Mouse (Mus musculus) cerebellum, adult 2 months (tissue): Measurements from ENCODE around the gene Gnb1l. TPM values are rescaled to one million over a fixed set of nuclear protein-coding genes. Genes with fewer than 3 reads are reported as not detected.

Source experiments
- DNase-seq, 2 experiments: peaks; one replicate each; pipeline ENCODE4 v3.0.0; 2021
- H3K27ac ChIP-seq: fragments of 200-500 bp; 2 replicates; pipeline ENCODE4 v1.5.1; 2012; ENCODE audit warnings: low read length, control low read depth, inconsistent platforms; ENCODE audit not compliant: insufficient read depth
- H3K27me3 ChIP-seq: fragments of 200-500 bp; 2 replicates; pipeline ENCODE4 v1.6.1; 2012; ENCODE audit warnings: inconsistent platforms, mild to moderate bottlenecking, low read length, moderate library complexity; ENCODE audit not compliant: control insufficient read depth, insufficient read depth
- H3K4me1 ChIP-seq: fragments of 200-500 bp; 2 replicates; pipeline ENCODE4 v1.6.1; 2011; ENCODE audit warnings: low read length; ENCODE audit not compliant: control insufficient read depth, insufficient read depth
- H3K4me3 ChIP-seq: fragments of 200-500 bp; replicated peaks from 2 replicates; pipeline ENCODE3; 2011; ENCODE audit warnings: mild to moderate bottlenecking, low read depth, low read length, control low read depth; ENCODE audit not compliant: insufficient read depth
- CTCF ChIP-seq: fragments of 200-500 bp; IDR thresholded peaks from 2 replicates; pipeline ENCODE4 v1.5.1; 2011; ENCODE audit warnings: low read depth, mild to moderate bottlenecking, control low read depth, low read length, moderate library complexity, borderline replicate concordance; ENCODE audit not compliant: insufficient read depth
- POLR2A ChIP-seq: fragments of 200-500 bp; IDR thresholded peaks from 2 replicates; pipeline ENCODE4 v1.6.1; 2011; ENCODE audit warnings: low read length, control low read depth, borderline replicate concordance; ENCODE audit not compliant: insufficient read depth
- WGBS: fragments of 180-500 bp; shearing (Covaris S2); methylation state at CpG from one replicate; pipeline ENCODE4 v1.1.7; 2018; 5-methylcytosine and 5-hydroxymethylcytosine counted together
- polyA plus RNA-seq: library from polyadenylated mRNA; depleted of rRNA; stranded (reverse); fragments of >200 nt; gene quantifications from 2 replicates; pipeline ENCODE4 v1.2.3, GENCODE M21; 2012

Gnb1l gene
- polyA plus RNA-seq, 1 experiment: 8.2 TPM

GRCm38 (mm10) chr16:18577599-18578160 is 79.2 kb downstream of the Gnb1l start:
- H3K27ac ChIP-seq: no peak overlapping the region
- H3K27me3 ChIP-seq: peaks cover 4% of the 10 kb centered on the region; the same call in 1 of the 2 replicates
- DNase-seq: no peak
- H3K4me1 ChIP-seq: peaks cover 4% of the 10 kb centered on the region; the same call in 1 of the 2 replicates
- no peak overlapping the region for H3K4me3 ChIP-seq
- no peak for TF ChIP-seq POLR2A
- no peak for TF ChIP-seq CTCF
- WGBS: 49% methylated on average over 5 of the region's 5 CpGs

- no peak overlapping the region for H3K4me3 ChIP-seq
- no peak for TF ChIP-seq CTCF
- TF ChIP-seq POLR2A: no peak
- DNase-seq: no peak
- no peaks in the 10 kb centered on the region for H3K4me1 ChIP-seq
- H3K27me3 ChIP-seq: peaks cover 4% of the 10 kb centered on the region; the same call in 1 of the 2 replicates
- WGBS: 49% methylated on average over 2 of the region's 2 CpGs
- no peak overlapping the region for H3K27ac ChIP-seq
These were observed 81.9 kb downstream of the Gnb1l start for GRCm38 (mm10) chr16:18580389-18580788.

GRCm38 (mm10) chr16:18581050-18581622 is 82.6 kb downstream of the Gnb1l start:
- H3K4me3 ChIP-seq: no peak overlapping the region
- no peak for TF ChIP-seq POLR2A
- TF ChIP-seq CTCF: no peak
- DNase-seq: no peak
- H3K4me1 ChIP-seq: no peaks in the 10 kb centered on the region
- 10% methylated on average over 21 of the region's 21 CpGs for WGBS
- no peak overlapping the region for H3K27ac ChIP-seq
- H3K27me3 ChIP-seq: peaks cover 6% of the 10 kb centered on the region; the same call in 1 of the 2 replicates

- H3K27ac ChIP-seq: no peak overlapping the region
- no peak for TF ChIP-seq CTCF
- TF ChIP-seq POLR2A: no peak
- peak overlapping the region; percentile 20 for H3K4me3 ChIP-seq
- no peak for DNase-seq
- no peaks in the 10 kb centered on the region for H3K4me1 ChIP-seq
- WGBS: 1% methylated on average over 64 of the region's 66 CpGs
- H3K27me3 ChIP-seq: peaks cover 7% of the 10 kb centered on the region; the same call in 1 of the 2 replicates
These were observed 83.2 kb downstream of the Gnb1l start for GRCm38 (mm10) chr16:18581623-18582205.

- no peak for DNase-seq
- 3% methylated on average over 65 of the region's 67 CpGs for WGBS
- H3K4me1 ChIP-seq: no peaks in the 10 kb centered on the region
- H3K27me3 ChIP-seq: peaks cover 8% of the 10 kb centered on the region; the same call in 1 of the 2 replicates
- H3K4me3 ChIP-seq: no peak overlapping the region
- TF ChIP-seq POLR2A: no peak
- TF ChIP-seq CTCF: no peak
- no peak overlapping the region for H3K27ac ChIP-seq
These were observed 84.1 kb downstream of the Gnb1l start for GRCm38 (mm10) chr16:18582426-18583148.

GRCm38 (mm10) chr16:18583169-18583568 is 84.7 kb downstream of the Gnb1l start:
- TF ChIP-seq POLR2A: no peak
- no peak for TF ChIP-seq CTCF
- WGBS: 47% methylated on average over 10 of the region's 10 CpGs
- Histone ChIP-seq H3K27ac (no peak overlapping the region), H3K4me3 (no peak overlapping the region), H3K27me3 (peaks cover 8% of the 10 kb centered on the region; the same call in 1 of the 2 replicates), H3K4me1 (no peaks in the 10 kb centered on the region)
- DNase-seq: no peak

- WGBS: 48% methylated on average over 10 of the region's 10 CpGs
- peaks cover 10% of the 10 kb centered on the region; the same call in 1 of the 2 replicates for H3K27me3 ChIP-seq
- no peak overlapping the region for H3K27ac ChIP-seq
- TF ChIP-seq POLR2A (no peak), CTCF (no peak)
- H3K4me1 ChIP-seq: no peaks in the 10 kb centered on the region
- H3K4me3 ChIP-seq: no peak overlapping the region
- no peak for DNase-seq
These were observed 85.3 kb downstream of the Gnb1l start for GRCm38 (mm10) chr16:18583673-18584357.
